Mouse (Mus musculus) lung, embryonic 14.5 days (tissue): ENCODE data around the gene Gm20458. TPM values are rescaled to one million over a fixed set of nuclear protein-coding genes. Genes with fewer than 3 reads are reported as not detected.

ENCODE experiments used
- ATAC-seq: fragments of 200-750 bp; cut with Nextera tagmentation; 2 replicates; pipeline ENCODE4 v1.8.0; 2017; ENCODE audit warnings: mild to moderate bottlenecking, moderate TSS enrichment, moderate library complexity; ENCODE audit not compliant: insufficient read depth
- DNase-seq: peaks from one replicate; pipeline ENCODE4 v3.0.0-alpha.2; 2015
- H3K27ac ChIP-seq: fragments of 300-500 bp; sonication (generic); 2 replicates; pipeline ENCODE4 v1.5.1; 2014; ENCODE audit warnings: low read depth, mild to moderate bottlenecking, moderate library complexity
- H3K27me3 ChIP-seq: fragments of 300-500 bp; sonication (generic); 2 replicates; pipeline ENCODE4 v1.6.1; 2014; ENCODE audit warnings: low read length, control low read depth; ENCODE audit not compliant: insufficient read depth
- H3K36me3 ChIP-seq: fragments of 300-500 bp; sonication (generic); 2 replicates; pipeline ENCODE4 v1.6.1; 2014; ENCODE audit warnings: control low read depth; ENCODE audit not compliant: insufficient read depth
- H3K4me1 ChIP-seq: fragments of 300-500 bp; sonication (generic); 2 replicates; pipeline ENCODE4 v1.6.1; 2014; ENCODE audit warnings: antibody characterized with exemption, control low read depth; ENCODE audit not compliant: insufficient read depth
- H3K4me2 ChIP-seq: fragments of 300-500 bp; sonication (generic); 2 replicates; pipeline ENCODE4 v1.6.1; 2014; ENCODE audit warnings: mild to moderate bottlenecking
- H3K4me3 ChIP-seq: fragments of 300-500 bp; sonication (generic); 2 replicates; pipeline ENCODE4 v1.5.1; 2014; ENCODE audit warnings: low read depth, low read length
- H3K9ac ChIP-seq: fragments of 300-500 bp; sonication (generic); 2 replicates; pipeline ENCODE4 v1.6.1; 2014
- H3K9me3 ChIP-seq: fragments of 300-500 bp; sonication (generic); 2 replicates; pipeline ENCODE4 v1.6.1; 2016; ENCODE audit warnings: low read depth, low read length, control low read depth
- CTCF ChIP-seq: IDR thresholded peaks from 2 replicates; pipeline ENCODE4 v1.5.1; 2016; ENCODE audit warnings: antibody characterized with exemption, low read depth
- WGBS: fragments of 180-500 bp; shearing (Covaris S2); extraction: QIAGEN DNeasy Blood & Tissue Kit; methylation state at CpG from one replicate; pipeline ENCODE4 v1.1.7; 2014; 5-methylcytosine and 5-hydroxymethylcytosine counted together
- polyA plus RNA-seq: library from polyadenylated mRNA; unstranded; fragments of >200 nt; fragmentation: Nextera tagmentation; extraction: Ambion mirVana; gene quantifications from 2 replicates; pipeline ENCODE4 v1.2.1, GENCODE M21; 2014

The Gm20458 gene
- polyA plus RNA-seq, 1 experiment from 2014 or later: 14.4 TPM

DNA sequence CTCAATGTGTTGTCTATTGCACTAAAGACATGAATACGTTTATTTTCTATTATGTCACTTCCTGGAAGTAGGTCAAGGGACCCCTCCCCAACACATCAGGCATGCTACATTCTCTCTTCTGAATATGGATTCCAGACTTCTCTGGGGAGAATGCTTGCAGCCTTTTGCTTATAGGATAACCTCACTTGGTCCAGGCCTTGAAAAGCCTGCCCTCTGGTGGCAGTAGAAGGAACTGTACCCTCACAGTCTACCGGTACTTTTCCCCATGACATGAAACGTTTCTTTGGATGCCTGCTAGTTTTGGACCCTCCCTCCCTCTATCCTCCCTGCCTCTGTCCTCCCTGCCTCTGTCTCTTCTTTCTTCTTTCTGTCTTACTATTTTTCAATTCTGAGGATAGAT is 70.4 kb downstream of the Gm20458 start:
- Histone ChIP-seq H3K9ac (no peak overlapping the region), H3K4me3 (no peak overlapping the region), H3K27ac (no peak overlapping the region), H3K9me3 (no peaks in the 10 kb centered on the region), H3K4me1 (no peaks in the 10 kb centered on the region), H3K4me2 (no peak overlapping the region), H3K36me3 (no peaks in the 10 kb centered on the region), H3K27me3 (no peaks in the 10 kb centered on the region)
- peak; percentile 87 for DNase-seq
- peak; percentile 96 for TF ChIP-seq CTCF
- WGBS: 6% methylated on average over 3 of the region's 3 CpGs
- peak; percentile 35; the same call in 1 of the 2 replicates for ATAC-seq

DNA sequence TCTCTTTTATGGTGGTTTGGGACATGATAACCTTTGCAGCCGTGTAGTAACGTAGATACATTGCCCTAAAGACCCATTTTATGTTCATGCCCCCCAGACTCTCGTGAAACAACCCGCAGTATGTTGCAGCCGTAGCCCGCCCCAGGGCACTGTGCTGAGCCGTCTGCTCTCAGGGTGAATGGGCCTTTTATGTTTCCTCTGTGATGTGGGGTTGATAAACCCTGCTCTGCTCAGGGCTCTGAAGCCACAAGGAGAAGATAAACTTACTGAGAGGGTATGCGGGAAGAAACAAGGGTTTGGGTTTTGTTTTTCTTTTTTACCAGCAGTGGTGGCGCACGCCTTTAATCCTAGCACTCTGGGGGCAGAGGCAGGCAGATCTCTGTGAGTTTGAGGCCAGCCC is 73.5 kb downstream of the Gm20458 start:
- DNase-seq: no peak
- H3K4me3 ChIP-seq: no peak overlapping the region
- H3K27me3 ChIP-seq: no peaks in the 10 kb centered on the region
- no peak overlapping the region for H3K27ac ChIP-seq
- H3K36me3 ChIP-seq: no peaks in the 10 kb centered on the region
- H3K4me2 ChIP-seq: no peak overlapping the region
- H3K9me3 ChIP-seq: no peaks in the 10 kb centered on the region
- no peak for ATAC-seq
- no peak for TF ChIP-seq CTCF
- WGBS: 73% methylated on average over 10 of the region's 10 CpGs
- no peaks in the 10 kb centered on the region for H3K4me1 ChIP-seq
- no peak overlapping the region for H3K9ac ChIP-seq

DNA sequence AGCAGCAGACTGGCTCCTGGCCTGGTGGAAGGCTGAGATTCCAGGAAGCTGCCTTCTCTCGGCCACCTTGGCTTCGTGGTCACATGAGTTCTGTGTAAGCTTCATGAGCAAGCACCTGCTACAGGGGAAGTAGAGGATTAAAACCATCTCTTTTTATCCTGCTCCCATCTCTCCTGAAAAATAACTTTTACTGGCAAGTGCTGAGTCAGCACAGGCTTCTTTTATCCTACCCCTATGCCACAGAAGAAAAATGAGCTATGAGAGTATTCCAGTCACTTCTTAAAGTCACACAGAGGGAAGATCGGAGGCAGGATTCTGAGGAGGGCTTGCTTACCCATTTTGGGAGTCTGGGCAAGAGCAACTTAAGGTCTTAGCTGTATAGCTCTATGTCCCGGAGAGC is 76.2 kb downstream of the Gm20458 start:
- Histone ChIP-seq H3K27ac (no peak overlapping the region), H3K9me3 (no peaks in the 10 kb centered on the region), H3K4me1 (no peaks in the 10 kb centered on the region), H3K4me3 (no peak overlapping the region), H3K27me3 (no peaks in the 10 kb centered on the region), H3K4me2 (no peak overlapping the region), H3K9ac (no peak overlapping the region), H3K36me3 (no peaks in the 10 kb centered on the region)
- 61% methylated on average over 4 of the region's 4 CpGs for WGBS
- no peak for TF ChIP-seq CTCF
- DNase-seq: no peak
- ATAC-seq: no peak

Other genes with a start within 250 kb of the Gm20458 start
- gene Wfdc15b, start 239.3 kb upstream of the Gm20458 start, polyA plus RNA-seq: not detected in 2 replicates
- gene Svs2, start 222.5 kb upstream of the Gm20458 start, polyA plus RNA-seq: not detected in 2 replicates
- gene Svs3b, start 204.3 kb upstream of the Gm20458 start, polyA plus RNA-seq: not detected in 2 replicates
- gene Svs4, start 182.5 kb upstream of the Gm20458 start, polyA plus RNA-seq: not detected in 2 replicates
- not detected in 2 replicates for gene Svs3a, start 171.7 kb upstream of the Gm20458 start, polyA plus RNA-seq
- gene Svs6, start 144.2 kb upstream of the Gm20458 start, polyA plus RNA-seq: not detected in 2 replicates
- gene Svs5, start 128.2 kb upstream of the Gm20458 start, polyA plus RNA-seq: not detected in 2 replicates
- 0.73 and 0.86 TPM in 2 replicates for gene Slpi, start 71.9 kb upstream of the Gm20458 start, polyA plus RNA-seq
- 4.9 and 5.1 TPM in 2 replicates for gene Rbpjl, start 57.8 kb upstream of the Gm20458 start, polyA plus RNA-seq
- 5.5 and 6.7 TPM in 2 replicates for gene Matn4, start 55.8 kb upstream of the Gm20458 start, polyA plus RNA-seq
- gene Sdc4, start 17.1 kb upstream of the Gm20458 start, polyA plus RNA-seq: 101 and 103 TPM in 2 replicates
- 65.6 and 68.7 TPM in 2 replicates for gene Sys1, start 4.0 kb upstream of the Gm20458 start, polyA plus RNA-seq
- gene Trp53tg5, start 12.8 kb downstream of the Gm20458 start, polyA plus RNA-seq: not detected in 2 replicates
- 4.4 and 5.3 TPM in 2 replicates for gene Dbndd2, start 25.1 kb downstream of the Gm20458 start, polyA plus RNA-seq
- 70.1 and 71.0 TPM in 2 replicates for gene Pigt, start 36.6 kb downstream of the Gm20458 start, polyA plus RNA-seq
- gene Wfdc2, start 101.4 kb downstream of the Gm20458 start, polyA plus RNA-seq: 280 and 282 TPM in 2 replicates
- not detected in 2 replicates for gene Spint3, start 112.5 kb downstream of the Gm20458 start, polyA plus RNA-seq
- gene Wfdc6a, start 124.5 kb downstream of the Gm20458 start, polyA plus RNA-seq: 0.65 and 0.95 TPM in 2 replicates
- not detected in 2 replicates for gene Eppin, start 132.6 kb downstream of the Gm20458 start, polyA plus RNA-seq
- gene Wfdc6b, start 152.6 kb downstream of the Gm20458 start, polyA plus RNA-seq: not detected in 2 replicates
- gene Wfdc8, start 152.7 kb downstream of the Gm20458 start, polyA plus RNA-seq: not detected in 2 replicates
- not detected in 2 replicates for gene Wfdc16, start 177.8 kb downstream of the Gm20458 start, polyA plus RNA-seq
- not detected in 2 replicates for gene Wfdc10, start 195.1 kb downstream of the Gm20458 start, polyA plus RNA-seq
- gene Wfdc9, start 195.6 kb downstream of the Gm20458 start, polyA plus RNA-seq: not detected in 2 replicates
- gene Wfdc11, start 213.1 kb downstream of the Gm20458 start, polyA plus RNA-seq: not detected in 2 replicates
- not detected in 2 replicates for gene Wfdc13, start 224.1 kb downstream of the Gm20458 start, polyA plus RNA-seq
- gene Spint4, start 237.5 kb downstream of the Gm20458 start, polyA plus RNA-seq: not detected in 2 replicates